Mouse (Mus musculus): ENCODE data around the gene Eps8l2. TPM values are rescaled to one million over a fixed set of nuclear protein-coding genes. Genes with fewer than 3 reads are reported as not detected.

The Eps8l2 gene
- polyA plus RNA-seq, 2 experiments from 2014 or later, result not detected

GRCm38 (mm10) chr7:141330706-141331105 is 8.0 kb upstream of the Eps8l2 start:
- no peak for ATAC-seq

- ATAC-seq, result no peak
Measured at GRCm38 (mm10) chr7:141331990-141332389, 6.7 kb upstream of the Eps8l2 start.

DNA sequence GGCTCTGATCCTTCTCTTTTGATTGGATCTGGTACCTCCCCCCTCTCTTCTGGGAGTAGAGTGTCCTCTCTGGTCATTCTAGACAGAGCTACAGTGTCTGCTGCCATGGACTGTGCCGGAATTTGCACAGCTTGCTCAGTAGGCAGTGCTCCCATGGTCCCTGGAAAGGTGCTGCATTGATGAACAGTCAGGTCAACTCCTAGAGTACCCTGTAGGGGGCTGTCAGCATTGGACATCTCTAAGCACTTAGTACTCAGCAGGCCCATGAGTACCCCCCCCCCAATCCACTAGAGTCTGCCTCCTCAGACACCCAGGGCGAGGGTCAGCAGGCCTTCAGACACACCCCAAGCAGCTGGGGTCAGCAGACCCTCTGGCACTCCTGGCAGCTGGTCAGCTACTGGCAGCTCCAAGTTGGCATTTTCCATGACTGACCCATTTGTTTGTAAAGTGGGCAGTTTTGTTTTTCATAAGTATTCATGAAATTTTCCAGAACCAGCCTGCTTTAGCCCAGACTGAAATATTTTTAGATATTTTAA is 3.6 kb upstream of the Eps8l2 start:
- ATAC-seq, result no peak

DNA sequence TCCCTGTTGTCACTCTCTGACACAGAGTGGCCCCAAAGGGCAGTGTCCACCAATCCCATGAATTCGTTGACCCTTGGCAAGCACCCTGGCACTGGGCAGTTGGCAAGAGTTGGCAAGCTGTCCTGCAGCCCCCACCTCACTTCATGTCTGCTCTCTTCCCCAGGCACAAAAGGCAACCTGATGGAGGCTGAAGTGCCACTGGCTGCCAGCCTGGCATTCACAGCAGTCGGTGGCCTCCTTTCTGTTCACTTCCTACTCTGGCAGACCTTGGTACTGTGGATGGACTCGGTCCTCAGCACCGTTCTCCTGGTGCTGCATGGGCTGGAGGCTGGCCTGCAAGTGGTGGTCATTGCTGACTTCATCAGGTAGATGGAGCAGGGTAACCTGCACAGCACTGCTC is 3.0 kb upstream of the Eps8l2 start:
- no peak for ATAC-seq

GRCm38 (mm10) chr7:141336296-141336695 is 2.4 kb upstream of the Eps8l2 start:
- ATAC-seq, result no peak

GRCm38 (mm10) chr7:141337716-141338416 is 814 bp upstream of the Eps8l2 start:
- ATAC-seq, result no peak

DNA sequence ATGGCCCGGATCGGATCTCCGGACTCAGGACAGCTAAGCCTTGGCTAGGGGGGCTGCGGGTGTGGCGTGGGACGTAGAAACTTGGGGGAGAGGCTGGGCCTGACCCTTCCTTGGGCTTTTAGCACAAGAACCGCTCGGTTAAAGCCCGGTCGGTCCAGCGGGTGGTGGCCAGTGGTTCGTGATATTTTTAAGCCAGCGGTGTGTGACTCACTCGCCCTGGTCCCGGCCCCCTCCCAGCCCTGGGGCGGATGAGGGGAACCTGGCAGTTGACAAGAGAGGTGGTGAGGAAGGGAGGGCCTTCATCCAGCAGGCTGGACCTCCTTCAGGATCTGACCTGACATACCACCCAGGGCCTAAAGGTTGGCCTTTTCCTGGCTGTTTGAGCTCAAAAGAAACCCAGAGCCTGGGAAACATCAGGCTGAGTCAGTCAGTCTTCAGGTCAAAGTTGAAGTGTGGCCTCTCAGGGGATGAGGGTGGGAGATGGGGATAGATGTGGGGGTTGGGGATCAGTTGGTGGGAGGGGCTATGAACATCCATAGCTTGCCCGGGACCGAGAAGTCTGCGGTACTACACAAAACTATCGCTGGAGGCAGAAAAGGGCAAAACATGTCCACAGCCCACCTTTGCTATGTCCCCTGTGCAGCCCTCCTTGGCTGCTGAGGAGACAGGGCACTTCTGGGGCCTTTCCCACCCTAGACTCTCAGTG is 688 bp downstream of the Eps8l2 start:
- no peak for ATAC-seq

DNA sequence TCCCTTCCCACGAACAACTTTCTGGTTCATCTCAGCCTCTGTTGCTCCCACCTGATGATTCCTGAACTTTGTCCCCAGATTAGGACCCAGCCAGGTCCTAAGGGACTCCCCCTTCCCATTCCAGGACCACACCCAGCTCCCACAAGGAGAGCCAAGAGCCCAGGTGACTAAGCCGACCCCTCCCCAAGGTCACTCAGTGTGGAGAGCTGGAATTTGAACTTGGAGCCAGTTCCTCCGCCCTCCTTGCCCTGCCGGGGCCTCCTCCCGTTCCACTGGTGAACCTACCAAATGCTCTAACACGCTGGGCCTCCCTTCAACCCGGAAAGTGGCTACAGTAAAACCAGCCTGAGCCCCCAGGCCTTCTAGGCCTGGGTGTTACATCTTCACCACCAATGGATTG is 1.3 kb downstream of the Eps8l2 start:
- ATAC-seq, result no peak

- ATAC-seq, result no peak
Measured at GRCm38 (mm10) chr7:141340476-141340875, 1.8 kb downstream of the Eps8l2 start.

DNA sequence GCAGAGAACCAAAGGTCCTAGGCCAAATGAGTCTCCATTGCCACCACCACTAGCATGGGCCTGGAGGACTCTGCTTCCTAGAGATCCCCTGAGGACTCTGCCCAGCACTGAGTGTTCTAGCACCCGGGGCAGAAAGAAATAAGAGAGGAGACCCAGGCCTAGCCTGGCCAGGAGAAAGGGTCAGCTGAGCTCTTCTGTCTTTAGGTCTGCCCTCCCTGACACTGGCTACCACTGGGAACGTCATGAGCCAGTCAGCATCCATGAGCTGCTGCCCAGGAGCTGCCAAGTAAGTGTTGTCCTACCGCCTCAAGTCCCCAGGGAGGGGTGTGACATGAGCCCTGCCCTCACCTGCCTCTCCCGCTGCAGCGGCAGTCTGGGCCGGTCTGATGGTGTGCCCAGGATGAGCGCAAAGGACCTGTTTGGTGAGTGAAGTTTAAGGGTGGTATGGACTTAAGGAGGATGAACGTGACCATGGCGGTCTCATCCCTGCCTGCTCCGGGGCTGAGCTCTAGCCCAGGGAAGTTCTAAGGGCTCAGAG is 3.1 kb downstream of the Eps8l2 start:
- no peak for ATAC-seq

DNA sequence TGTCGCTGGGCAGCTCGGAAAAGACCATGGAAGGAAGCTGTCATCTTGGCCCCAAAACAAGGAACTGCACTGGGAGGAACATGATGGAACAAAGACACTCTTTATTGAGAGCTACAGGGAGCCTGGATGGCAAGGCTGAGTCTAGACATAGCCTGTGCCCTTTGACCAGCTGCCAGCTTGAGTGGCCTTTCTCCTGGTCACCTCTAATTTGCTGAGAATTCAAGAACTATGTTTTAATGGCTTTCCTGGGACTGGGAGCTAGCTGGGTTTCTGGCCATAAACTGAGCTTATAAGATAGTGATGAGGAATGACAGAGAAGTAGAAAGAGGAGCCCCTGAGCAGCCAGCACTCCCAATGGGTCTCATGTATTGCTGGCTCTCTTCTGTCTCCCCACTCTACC is 4.5 kb downstream of the Eps8l2 start:
- no peak for ATAC-seq

- ATAC-seq, result no peak
Measured at GRCm38 (mm10) chr7:141343696-141344095, 5.0 kb downstream of the Eps8l2 start.

GRCm38 (mm10) chr7:141344787-141345186 is 6.1 kb downstream of the Eps8l2 start:
- peak; percentile 98 for ATAC-seq

DNA sequence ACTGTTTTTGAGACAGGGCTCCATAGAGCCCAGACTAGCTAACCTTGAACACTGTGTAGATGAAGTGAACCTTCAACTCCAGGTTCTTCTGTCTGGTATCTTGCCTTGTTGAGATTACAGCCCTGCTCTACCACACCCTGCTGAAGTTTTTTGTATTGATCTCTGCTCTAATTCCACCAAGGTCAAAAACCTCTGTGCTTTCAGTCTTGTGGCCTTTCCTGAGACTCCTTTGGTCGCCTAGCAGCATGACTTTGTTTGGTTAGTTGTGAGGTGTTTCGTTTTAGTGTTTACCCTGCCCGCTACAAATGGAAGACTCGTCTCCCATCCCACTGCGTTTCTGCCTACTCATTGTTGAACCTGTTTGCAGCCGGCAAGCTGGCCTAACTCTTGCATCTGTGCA is 12.4 kb downstream of the Eps8l2 start:
- ATAC-seq, result no peak

DNA sequence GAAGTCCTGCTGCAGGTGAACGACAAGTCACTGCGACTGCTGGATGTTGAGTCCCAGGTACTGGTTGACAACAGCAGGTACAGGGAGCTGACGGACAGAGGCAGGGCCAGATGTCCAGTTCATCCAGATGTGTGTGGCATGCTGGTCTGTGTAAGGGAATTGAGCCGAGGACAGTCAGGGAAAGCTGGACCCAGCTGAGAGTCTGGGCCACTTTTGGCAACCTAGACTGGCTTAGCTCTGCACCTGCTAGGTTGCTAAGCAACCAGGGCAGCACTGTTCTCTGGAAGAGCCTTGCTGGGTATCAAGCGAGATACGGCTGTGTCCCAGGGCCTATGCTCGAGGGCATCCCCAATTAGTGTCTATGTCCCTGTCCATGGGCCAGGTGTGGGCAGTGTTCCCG is 16.4 kb downstream of the Eps8l2 start:
- ATAC-seq, result no peak

DNA sequence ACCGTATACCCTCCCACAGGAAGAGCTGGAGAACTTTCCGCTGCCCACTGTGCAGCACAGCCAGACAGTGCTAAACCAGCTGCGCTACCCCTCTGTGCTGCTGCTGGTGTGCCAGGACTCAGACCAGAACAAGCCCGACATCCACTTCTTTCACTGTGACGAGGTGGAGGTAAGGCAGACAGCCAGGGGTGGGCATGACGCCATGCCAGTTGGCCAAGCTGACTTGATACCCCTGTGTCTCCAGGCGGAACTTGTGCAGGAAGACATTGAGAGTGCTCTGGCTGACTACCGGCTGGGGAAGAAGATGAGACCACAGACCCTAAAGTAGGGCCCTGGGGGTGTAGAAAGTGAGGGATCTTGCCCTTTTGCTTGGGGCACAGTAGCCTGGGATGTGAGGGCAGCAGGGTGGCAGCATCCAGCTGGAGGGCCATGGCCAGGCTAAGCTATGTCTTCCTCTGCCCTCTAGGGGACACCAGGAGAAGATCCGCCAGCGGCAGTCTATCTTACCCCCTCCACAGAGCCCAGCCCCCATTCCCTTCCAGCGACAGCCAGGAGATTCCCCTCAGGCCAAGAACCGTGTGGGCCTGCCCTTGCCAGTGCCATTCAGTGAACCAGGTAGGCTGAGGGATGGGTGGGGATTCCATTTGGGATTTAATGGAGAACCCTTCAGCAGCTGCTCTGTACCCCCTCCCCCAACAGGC is 17.1 kb downstream of the Eps8l2 start:
- no peak for ATAC-seq

DNA sequence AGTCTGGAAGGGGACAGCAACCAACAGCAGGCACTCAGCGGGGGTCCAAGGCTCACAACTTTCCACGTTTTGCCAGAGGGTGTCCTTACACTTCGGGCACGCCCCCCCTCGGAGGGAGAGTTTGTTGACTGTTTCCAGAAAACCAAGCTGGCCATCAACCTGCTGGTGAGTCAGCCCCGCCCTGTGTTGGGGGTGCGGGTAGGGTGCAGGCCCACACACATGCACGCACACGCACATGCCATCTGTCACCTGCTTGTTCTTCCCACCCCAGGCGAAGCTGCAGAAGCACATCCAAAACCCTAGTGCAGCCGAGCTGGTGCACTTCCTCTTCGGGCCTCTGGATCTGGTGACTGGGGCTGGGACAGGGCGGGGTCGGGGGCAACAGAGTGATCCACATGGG is 18.3 kb downstream of the Eps8l2 start:
- no peak for ATAC-seq

- ATAC-seq, result no peak
Measured at GRCm38 (mm10) chr7:141361510-141361909, 22.8 kb downstream of the Eps8l2 start.

DNA sequence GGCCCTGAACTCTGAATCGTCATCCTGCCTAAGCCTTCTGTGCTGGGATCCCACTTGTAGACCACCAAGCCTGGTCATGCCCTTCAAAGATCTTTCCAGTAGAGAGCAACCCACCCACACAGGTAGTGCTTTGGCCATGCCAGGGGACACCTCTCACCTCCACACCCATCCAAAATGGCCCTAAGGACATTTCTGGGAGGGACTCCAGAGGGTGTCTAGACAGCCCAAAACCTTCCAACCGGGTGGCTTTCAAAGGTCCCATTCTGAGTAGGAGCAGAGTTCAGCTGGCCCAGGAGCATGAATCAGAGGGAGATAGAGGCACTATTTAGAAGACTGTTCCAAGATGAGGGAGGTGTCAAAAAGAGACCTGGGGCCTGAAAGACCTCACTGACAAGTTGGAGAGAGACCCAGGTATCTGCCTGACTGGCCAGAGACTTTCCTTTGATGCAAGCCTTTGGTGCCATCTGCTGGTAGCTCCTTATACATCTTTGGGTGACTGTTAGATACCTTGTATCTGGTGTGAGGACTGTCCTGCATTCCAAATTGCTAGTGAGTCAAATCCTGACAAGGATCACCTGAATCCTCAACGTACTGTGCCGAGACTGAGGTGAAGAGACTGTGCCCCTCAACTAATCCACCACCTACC is 24.5 kb downstream of the Eps8l2 start:
- ATAC-seq, result peak; percentile 82

DNA sequence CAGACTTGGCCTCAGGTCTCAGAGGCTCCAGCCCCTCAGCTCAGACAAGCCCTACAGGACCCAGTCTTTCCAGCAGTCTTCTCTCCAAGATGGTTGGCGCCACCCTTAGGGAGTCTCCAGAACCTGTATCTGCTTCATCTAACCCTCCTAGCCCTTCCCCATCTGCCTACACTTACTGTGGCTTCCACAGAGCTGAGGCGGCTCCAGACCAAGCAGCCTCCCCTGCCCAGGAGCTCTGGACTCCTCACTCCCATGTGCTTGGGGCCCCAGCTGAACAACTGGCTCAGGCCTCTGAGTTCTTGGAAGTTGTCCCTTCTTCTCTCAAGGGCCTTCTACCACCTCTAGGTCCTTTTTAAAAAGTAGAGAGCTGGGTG is 25.1 kb downstream of the Eps8l2 start:
- no peak for ATAC-seq

DNA sequence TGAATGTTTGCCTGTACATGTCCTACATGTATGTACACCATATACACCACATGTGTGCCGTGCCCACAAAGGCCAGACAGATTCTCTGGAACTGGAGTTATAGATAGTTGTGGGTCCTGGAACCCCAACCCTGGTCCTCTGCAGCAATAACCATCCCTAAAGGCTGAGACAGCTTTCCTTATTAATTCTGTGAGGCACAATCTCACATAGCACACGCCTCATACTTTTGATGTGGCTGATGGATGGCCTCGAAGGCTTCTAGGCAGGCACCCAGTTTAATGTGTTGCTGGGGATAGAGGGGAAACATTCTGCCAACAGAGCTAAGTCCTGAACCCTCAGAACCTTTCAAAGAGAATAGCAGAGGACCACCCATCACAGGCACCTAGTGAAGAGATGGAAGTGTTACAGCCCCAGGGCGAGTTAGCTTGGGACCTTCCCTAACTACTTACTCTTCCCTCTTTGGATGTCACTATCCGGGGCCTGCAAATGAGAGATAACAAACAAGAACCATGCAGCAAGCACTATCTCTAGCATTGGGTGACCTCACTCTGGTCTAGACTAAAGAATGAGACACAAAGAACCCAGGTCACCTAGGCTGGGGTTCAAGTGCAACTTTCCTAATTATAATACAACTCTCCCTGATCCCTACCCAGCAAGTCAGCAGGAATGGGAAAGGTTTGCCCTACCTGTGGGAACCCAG is 25.8 kb downstream of the Eps8l2 start:
- no peak for ATAC-seq

GRCm38 (mm10) chr7:141365049-141365445 is 26.4 kb downstream of the Eps8l2 start:
- ATAC-seq, result no peak
